Mouse (Mus musculus) stomach, postnatal 0 days (tissue): ENCODE results near the gene Dnajc4. TPM values are rescaled to one million over a fixed set of nuclear protein-coding genes. Genes with fewer than 3 reads are reported as not detected.

ENCODE experiments used
- ATAC-seq: fragments of 200-750 bp; cut with Nextera tagmentation; 2 replicates; pipeline ENCODE4 v1.8.0; 2017; ENCODE audit not compliant: low FRiP score, low TSS enrichment
- DNase-seq: peaks from one replicate; pipeline ENCODE4 v3.0.0-alpha.2; 2016; ENCODE audit warnings: low spot score
- H3K27ac ChIP-seq: fragments of 300-500 bp; sonication (generic); replicated peaks from 2 replicates; pipeline ENCODE4 v1.5.1; 2014; ENCODE audit warnings: mild to moderate bottlenecking, control low read depth
- H3K27me3 ChIP-seq: fragments of 300-500 bp; sonication (generic); 2 replicates; pipeline ENCODE4 v1.6.1; 2014; ENCODE audit warnings: low read length; ENCODE audit not compliant: control insufficient read depth, insufficient read depth
- H3K36me3 ChIP-seq: fragments of 300-500 bp; sonication (generic); 2 replicates; pipeline ENCODE4 v1.6.1; 2014; ENCODE audit warnings: low read length, mixed read lengths; ENCODE audit not compliant: control insufficient read depth, insufficient read depth
- H3K4me1 ChIP-seq: fragments of 300-500 bp; sonication (generic); replicated peaks from 2 replicates; pipeline ENCODE4 v1.6.1; 2014; ENCODE audit warnings: antibody characterized with exemption; ENCODE audit not compliant: control insufficient read depth, insufficient read depth
- H3K4me2 ChIP-seq: fragments of 300-500 bp; sonication (generic); replicated peaks from 2 replicates; pipeline ENCODE4 v1.6.1; 2014; ENCODE audit warnings: low read depth, mild to moderate bottlenecking, control low read depth, moderate library complexity
- H3K4me3 ChIP-seq: fragments of 300-500 bp; sonication (generic); 2 replicates; pipeline ENCODE4 v1.5.1; 2014; ENCODE audit warnings: low read depth, low read length, control low read depth
- H3K9ac ChIP-seq: fragments of 300-500 bp; sonication (generic); 2 replicates; pipeline ENCODE4 v1.6.1; 2014; ENCODE audit warnings: mild to moderate bottlenecking, low read length, control low read depth, mixed read lengths
- H3K9me3 ChIP-seq: fragments of 300-500 bp; sonication (generic); 2 replicates; pipeline ENCODE4 v1.6.1; 2016; ENCODE audit warnings: low read length; ENCODE audit not compliant: control insufficient read depth
- CTCF ChIP-seq: IDR thresholded peaks from 2 replicates; pipeline ENCODE4 v1.5.1; 2016; ENCODE audit warnings: antibody characterized with exemption, low read depth, mild to moderate bottlenecking, moderate library complexity
- EP300 ChIP-seq: optimal IDR thresholded peaks from 2 replicates; pipeline ENCODE3; 2016; ENCODE audit warnings: antibody characterized with exemption
- WGBS: fragments of 180-500 bp; shearing (Covaris S2); extraction: QIAGEN DNeasy Blood & Tissue Kit; methylation state at CpG from one replicate; pipeline ENCODE4 v1.1.7; 2014; 5-methylcytosine and 5-hydroxymethylcytosine counted together
- polyA plus RNA-seq: library from polyadenylated mRNA; unstranded; fragments of >200 nt; fragmentation: Nextera tagmentation; extraction: Ambion mirVana; gene quantifications from 2 replicates; pipeline ENCODE4 v1.2.1, GENCODE M21; 2015

Gene Dnajc4
- polyA plus RNA-seq, 1 experiment from 2014 or later: 33.0 TPM

- peak overlapping the region; percentile 82 for H3K9ac ChIP-seq
- DNase-seq (peak; percentile 89), ATAC-seq (peak; percentile 71)
- TF ChIP-seq CTCF (peak; percentile 80), EP300 (no peak)
- no peaks in the 10 kb centered on the region for H3K9me3 ChIP-seq
- H3K4me1 ChIP-seq: peaks cover 10% of the 10 kb centered on the region
- H3K4me3 ChIP-seq: peak overlapping the region; percentile 76
- H3K4me2 ChIP-seq: peak overlapping the region; percentile 87
- WGBS: under 1% methylated on average over 52 of the region's 55 CpGs
- no peaks in the 10 kb centered on the region for H3K27me3 ChIP-seq
- H3K27ac ChIP-seq: peak overlapping the region; percentile 79
- peaks cover 16% of the 10 kb centered on the region for H3K36me3 ChIP-seq
Measured at GRCm38 (mm10) chr19:6969665-6970381, 22.5 kb downstream of the Dnajc4 start.

GRCm38 (mm10) chr19:6969291-6969664 lies 23.1 kb downstream of the Dnajc4 start:
- TF ChIP-seq EP300 (no peak), CTCF (no peak)
- H3K4me3 ChIP-seq: peak overlapping the region; percentile 76
- no peak for ATAC-seq
- H3K9ac ChIP-seq: peak overlapping the region; percentile 82
- H3K27ac ChIP-seq: peak overlapping the region; percentile 79
- peaks cover 21% of the 10 kb centered on the region for H3K36me3 ChIP-seq
- H3K9me3 ChIP-seq: no peaks in the 10 kb centered on the region
- no peak for DNase-seq
- H3K4me1 ChIP-seq: peaks cover 10% of the 10 kb centered on the region
- no peaks in the 10 kb centered on the region for H3K27me3 ChIP-seq
- peak overlapping the region; percentile 87 for H3K4me2 ChIP-seq
- WGBS: under 1% methylated on average over 20 of the region's 20 CpGs

GRCm38 (mm10) chr19:6968491-6969271 lies 23.7 kb downstream of the Dnajc4 start:
- peak; percentile 30; the same call in 1 of the 2 replicates for ATAC-seq
- TF ChIP-seq CTCF (no peak), EP300 (no peak)
- H3K4me2 ChIP-seq: peak overlapping the region; percentile 87
- H3K9ac ChIP-seq: peak overlapping the region; percentile 82
- H3K36me3 ChIP-seq: peaks cover 24% of the 10 kb centered on the region
- 5% methylated on average over 15 of the region's 15 CpGs for WGBS
- H3K4me1 ChIP-seq: peaks cover 10% of the 10 kb centered on the region
- peak; percentile 86 for DNase-seq
- H3K9me3 ChIP-seq: no peaks in the 10 kb centered on the region
- peak overlapping the region; percentile 79 for H3K27ac ChIP-seq
- no peaks in the 10 kb centered on the region for H3K27me3 ChIP-seq
- H3K4me3 ChIP-seq: peak overlapping the region; percentile 76

GRCm38 (mm10) chr19:6956461-6956860 lies 35.9 kb downstream of the Dnajc4 start:
- Histone ChIP-seq H3K9me3 (no peaks in the 10 kb centered on the region), H3K27ac (no peak overlapping the region), H3K9ac (no peak overlapping the region), H3K4me3 (no peak overlapping the region), H3K36me3 (peaks cover 41% of the 10 kb centered on the region), H3K27me3 (no peaks in the 10 kb centered on the region), H3K4me2 (no peak overlapping the region), H3K4me1 (peaks cover 6% of the 10 kb centered on the region; the same call in 1 of the 2 replicates)
- ATAC-seq: no peak
- DNase-seq: no peak
- 83% methylated on average over 10 of the region's 10 CpGs for WGBS
- no peak for TF ChIP-seq EP300
- no peak for TF ChIP-seq CTCF

- WGBS: 79% methylated on average over 7 of the region's 7 CpGs
- Histone ChIP-seq H3K4me1 (peaks cover 6% of the 10 kb centered on the region; the same call in 1 of the 2 replicates), H3K27me3 (no peaks in the 10 kb centered on the region), H3K9me3 (no peaks in the 10 kb centered on the region), H3K36me3 (peaks cover 38% of the 10 kb centered on the region), H3K9ac (peak overlapping the region; percentile 31; the same call in 1 of the 2 replicates), H3K27ac (no peak overlapping the region), H3K4me3 (no peak overlapping the region), H3K4me2 (no peak overlapping the region)
- no peak for ATAC-seq
- no peak for TF ChIP-seq CTCF
- TF ChIP-seq EP300: no peak
- no peak for DNase-seq
Measured at GRCm38 (mm10) chr19:6955424-6955823, 36.9 kb downstream of the Dnajc4 start.

- Histone ChIP-seq H3K9ac (no peak overlapping the region), H3K4me3 (no peak overlapping the region), H3K4me1 (peaks cover 6% of the 10 kb centered on the region; the same call in 1 of the 2 replicates), H3K27ac (0 out of 2 replicates have a peak overlapping the region, but pooled peaks have one; percentile 25), H3K36me3 (peaks cover 32% of the 10 kb centered on the region), H3K27me3 (no peaks in the 10 kb centered on the region), H3K9me3 (no peaks in the 10 kb centered on the region), H3K4me2 (no peak overlapping the region)
- peak; percentile 81 for DNase-seq
- TF ChIP-seq CTCF (peak; percentile 70), EP300 (no peak)
- no peak for ATAC-seq
- WGBS: 44% methylated on average over 9 of the region's 9 CpGs
Measured at GRCm38 (mm10) chr19:6954046-6954445, 38.3 kb downstream of the Dnajc4 start.
